Mouse (Mus musculus): ENCODE data around the gene Gabrg3. TPM values are rescaled to one million over a fixed set of nuclear protein-coding genes. Genes with fewer than 3 reads are reported as not detected.

Gabrg3 gene
- total RNA-seq, 1 experiment: 0.27 TPM

- TF ChIP-seq MAFK (IDR thresholded peaks at IDR 0.05; ENCODE audit: insufficient read depth, low read depth, low read length): no peak
- TF ChIP-seq HCFC1 (IDR thresholded peaks at IDR 0.05; ENCODE audit: borderline replicate concordance, insufficient read depth, low read length): no peak
- no peak for TF ChIP-seq CHD2 (IDR thresholded peaks at IDR 0.05; ENCODE audit: low read depth, low read length)
- H3K4me1 ChIP-seq (ENCODE audit: control insufficient read depth in 2 of 2, insufficient read depth in 2 of 2, low read length in 2 of 2, poor library complexity in 1 of 2): no peaks in the 10 kb centered on the region
- no peak overlapping the region for H3K9ac ChIP-seq (ENCODE audit: insufficient read depth, low read depth, low read length, poor library complexity, severe bottlenecking)
- H3K36me3 ChIP-seq (ENCODE audit: control insufficient read depth, insufficient read depth, low read length, poor library complexity, severe bottlenecking): no peaks in the 10 kb centered on the region
- H3K4me3 ChIP-seq (ENCODE audit: insufficient read depth in 1 of 2, low read depth in 1 of 2, low read length in 2 of 2, poor library complexity in 1 of 2, severe bottlenecking in 1 of 2): no peak overlapping the region
- no peaks in the 10 kb centered on the region for H3K9me3 ChIP-seq (ENCODE audit: control insufficient read depth, insufficient read depth, low read depth, low read length)
- in situ Hi-C loops (cut with MboI; ENCODE audit: low sequenced_read_pairs in 2 of 2, unreplicated experiment in 2 of 2): no loop called here
- DNase-seq (ENCODE audit: low read depth, low spot score): no peak
- H3K27ac ChIP-seq (ENCODE audit: insufficient read depth, low read depth, low read length, poor library complexity, severe bottlenecking): no peak overlapping the region
These were observed 90.3 kb downstream of the Gabrg3 start for GRCm38 (mm10) chr7:57296639-57297038.

- in situ Hi-C loops (cut with MboI; ENCODE audit: low sequenced_read_pairs in 2 of 2, unreplicated experiment in 2 of 2): no loop called here
- Histone ChIP-seq H3K9me3 (ENCODE audit: control insufficient read depth, insufficient read depth, low read depth, low read length) (no peaks in the 10 kb centered on the region), H3K4me3 (ENCODE audit: insufficient read depth in 1 of 2, low read depth in 1 of 2, low read length in 2 of 2, poor library complexity in 1 of 2, severe bottlenecking in 1 of 2) (no peak overlapping the region), H3K9ac (ENCODE audit: insufficient read depth, low read depth, low read length, poor library complexity, severe bottlenecking) (no peak overlapping the region), H3K27ac (ENCODE audit: insufficient read depth, low read depth, low read length, poor library complexity, severe bottlenecking) (no peak overlapping the region), H3K36me3 (ENCODE audit: control insufficient read depth, insufficient read depth, low read length, poor library complexity, severe bottlenecking) (no peaks in the 10 kb centered on the region), H3K4me1 (ENCODE audit: control insufficient read depth in 2 of 2, insufficient read depth in 2 of 2, low read length in 2 of 2, poor library complexity in 1 of 2) (no peaks in the 10 kb centered on the region)
- TF ChIP-seq CHD2 (IDR thresholded peaks at IDR 0.05; ENCODE audit: low read depth, low read length): no peak
- no peak for TF ChIP-seq MAFK (IDR thresholded peaks at IDR 0.05; ENCODE audit: insufficient read depth, low read depth, low read length)
- TF ChIP-seq ZC3H11A (IDR thresholded peaks at IDR 0.05; ENCODE audit: borderline replicate concordance, low read depth, low read length): no peak
- no peak for DNase-seq (ENCODE audit: low read depth, low spot score)
These were observed 92.9 kb downstream of the Gabrg3 start for GRCm38 (mm10) chr7:57294127-57294526.

DNA sequence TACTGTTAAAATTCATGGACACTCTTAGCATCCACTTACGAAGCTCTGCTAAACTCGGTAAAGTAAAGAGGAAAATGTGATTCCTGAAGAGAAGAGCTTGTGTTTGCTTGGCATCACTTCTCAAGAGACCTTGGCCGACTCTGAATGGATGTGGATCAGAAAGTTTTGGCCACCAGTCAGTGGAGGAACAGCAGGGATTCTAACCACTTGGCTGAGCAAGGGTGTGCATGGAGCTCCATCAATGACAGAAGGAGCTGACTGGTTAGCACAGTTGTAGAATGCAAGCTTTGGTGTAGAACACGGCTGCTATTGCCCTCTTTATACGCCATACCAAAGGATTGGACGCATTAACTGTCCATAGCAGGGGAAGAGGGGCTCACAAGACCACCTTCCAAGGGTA, 93.4 kb downstream of the Gabrg3 start:
- Histone ChIP-seq H3K4me1 (ENCODE audit: control insufficient read depth in 2 of 2, insufficient read depth in 2 of 2, low read length in 2 of 2, poor library complexity in 1 of 2) (no peaks in the 10 kb centered on the region), H3K27ac (ENCODE audit: insufficient read depth, low read depth, low read length, poor library complexity, severe bottlenecking) (no peak overlapping the region), H3K4me3 (ENCODE audit: insufficient read depth in 1 of 2, low read depth in 1 of 2, low read length in 2 of 2, poor library complexity in 1 of 2, severe bottlenecking in 1 of 2) (no peak overlapping the region), H3K9ac (ENCODE audit: insufficient read depth, low read depth, low read length, poor library complexity, severe bottlenecking) (no peak overlapping the region), H3K9me3 (ENCODE audit: control insufficient read depth, insufficient read depth, low read depth, low read length) (no peaks in the 10 kb centered on the region), H3K36me3 (ENCODE audit: control insufficient read depth, insufficient read depth, low read length, poor library complexity, severe bottlenecking) (no peaks in the 10 kb centered on the region)
- no peak for TF ChIP-seq HCFC1 (IDR thresholded peaks at IDR 0.05; ENCODE audit: borderline replicate concordance, insufficient read depth, low read length)
- TF ChIP-seq ZNF384 (IDR thresholded peaks at IDR 0.05; ENCODE audit: low read depth, low read length): no peak
- no peak for TF ChIP-seq MAFK (IDR thresholded peaks at IDR 0.05; ENCODE audit: insufficient read depth, low read depth, low read length)
- TF ChIP-seq CHD2 (IDR thresholded peaks at IDR 0.05; ENCODE audit: low read depth, low read length): no peak
- in situ Hi-C loops (cut with MboI; ENCODE audit: low sequenced_read_pairs in 2 of 2, unreplicated experiment in 2 of 2): no loop called here
- DNase-seq (ENCODE audit: low read depth, low spot score): no peak

GRCm38 (mm10) chr7:57283186-57283585, 103.8 kb downstream of the Gabrg3 start:
- in situ Hi-C loops (cut with MboI; ENCODE audit: low sequenced_read_pairs in 2 of 2, unreplicated experiment in 2 of 2): no loop called here
- Histone ChIP-seq H3K9me3 (ENCODE audit: control insufficient read depth, insufficient read depth, low read depth, low read length) (no peaks in the 10 kb centered on the region), H3K4me3 (ENCODE audit: insufficient read depth in 1 of 2, low read depth in 1 of 2, low read length in 2 of 2, poor library complexity in 1 of 2, severe bottlenecking in 1 of 2) (no peak overlapping the region), H3K9ac (ENCODE audit: insufficient read depth, low read depth, low read length, poor library complexity, severe bottlenecking) (no peak overlapping the region), H3K4me1 (ENCODE audit: control insufficient read depth in 2 of 2, insufficient read depth in 2 of 2, low read length in 2 of 2, poor library complexity in 1 of 2) (no peaks in the 10 kb centered on the region), H3K27ac (ENCODE audit: insufficient read depth, low read depth, low read length, poor library complexity, severe bottlenecking) (no peak overlapping the region), H3K36me3 (ENCODE audit: control insufficient read depth, insufficient read depth, low read length, poor library complexity, severe bottlenecking) (no peaks in the 10 kb centered on the region)
- no peak for DNase-seq (ENCODE audit: low read depth, low spot score)
- TF ChIP-seq MAFK (IDR thresholded peaks at IDR 0.05; ENCODE audit: insufficient read depth, low read depth, low read length) (no peak), ZC3H11A (IDR thresholded peaks at IDR 0.05; ENCODE audit: borderline replicate concordance, low read depth, low read length) (no peak), CHD2 (IDR thresholded peaks at IDR 0.05; ENCODE audit: low read depth, low read length) (no peak), HCFC1 (IDR thresholded peaks at IDR 0.05; ENCODE audit: borderline replicate concordance, insufficient read depth, low read length) (no peak), ZNF384 (IDR thresholded peaks at IDR 0.05; ENCODE audit: low read depth, low read length) (no peak)

- no peak overlapping the region for H3K27ac ChIP-seq (ENCODE audit: insufficient read depth, low read depth, low read length, poor library complexity, severe bottlenecking)
- no peak for DNase-seq (ENCODE audit: low read depth, low spot score)
- TF ChIP-seq HCFC1 (IDR thresholded peaks at IDR 0.05; ENCODE audit: borderline replicate concordance, insufficient read depth, low read length) (no peak), MAFK (IDR thresholded peaks at IDR 0.05; ENCODE audit: insufficient read depth, low read depth, low read length) (no peak), ZNF384 (IDR thresholded peaks at IDR 0.05; ENCODE audit: low read depth, low read length) (no peak), ZC3H11A (IDR thresholded peaks at IDR 0.05; ENCODE audit: borderline replicate concordance, low read depth, low read length) (no peak), CHD2 (IDR thresholded peaks at IDR 0.05; ENCODE audit: low read depth, low read length) (no peak)
- no peak overlapping the region for H3K9ac ChIP-seq (ENCODE audit: insufficient read depth, low read depth, low read length, poor library complexity, severe bottlenecking)
- H3K4me1 ChIP-seq (ENCODE audit: control insufficient read depth in 2 of 2, insufficient read depth in 2 of 2, low read length in 2 of 2, poor library complexity in 1 of 2): no peaks in the 10 kb centered on the region
- in situ Hi-C loops (cut with MboI; ENCODE audit: low sequenced_read_pairs in 2 of 2, unreplicated experiment in 2 of 2): no loop called here
- H3K9me3 ChIP-seq (ENCODE audit: control insufficient read depth, insufficient read depth, low read depth, low read length): no peaks in the 10 kb centered on the region
- H3K36me3 ChIP-seq (ENCODE audit: control insufficient read depth, insufficient read depth, low read length, poor library complexity, severe bottlenecking): no peaks in the 10 kb centered on the region
- no peak overlapping the region for H3K4me3 ChIP-seq (ENCODE audit: insufficient read depth in 1 of 2, low read depth in 1 of 2, low read length in 2 of 2, poor library complexity in 1 of 2, severe bottlenecking in 1 of 2)
These were observed 108.1 kb downstream of the Gabrg3 start for GRCm38 (mm10) chr7:57278841-57279240.

All from ES-E14 (cell line).